Mouse (Mus musculus): ENCODE data around the gene H60c. TPM values are rescaled to one million over a fixed set of nuclear protein-coding genes. Genes with fewer than 3 reads are reported as not detected.
"Not testable (repeated sequence)": the region's sequence is repeated elsewhere in the genome, so short reads cannot be mapped to it uniquely, and the experiment has no call there.

H60c gene
- not detected in 2 replicates for polyA plus RNA-seq (2015; fragmentation: Nextera tagmentation; extraction: Ambion mirVana)

- Histone ChIP-seq H3K27ac (no peak within 1 kb of the TSS), H3K27me3 (no peaks in the 10 kb centered on the region), H3K4me1 (replicated peaks) (no peaks in the 10 kb centered on the region), H3K36me3 (no peaks in the 10 kb centered on the region), H3K9ac (no peak within 1 kb of the TSS), H3K9me3 (no peaks in the 10 kb centered on the region; the same call in 1 of the 2 replicates), H3K4me2 (no peak within 1 kb of the TSS), H3K4me3 (no peak within 1 kb of the TSS)
- no peak for ATAC-seq (ENCODE audit: low FRiP score)
- 80% methylated on average over 8 of the region's 8 CpGs for WGBS
Observed at GRCm38 (mm10) chr10:3267671-3268070, at the start of gene H60c. Gene H60c (minus strand): TSS chr10:3267771.

DNA sequence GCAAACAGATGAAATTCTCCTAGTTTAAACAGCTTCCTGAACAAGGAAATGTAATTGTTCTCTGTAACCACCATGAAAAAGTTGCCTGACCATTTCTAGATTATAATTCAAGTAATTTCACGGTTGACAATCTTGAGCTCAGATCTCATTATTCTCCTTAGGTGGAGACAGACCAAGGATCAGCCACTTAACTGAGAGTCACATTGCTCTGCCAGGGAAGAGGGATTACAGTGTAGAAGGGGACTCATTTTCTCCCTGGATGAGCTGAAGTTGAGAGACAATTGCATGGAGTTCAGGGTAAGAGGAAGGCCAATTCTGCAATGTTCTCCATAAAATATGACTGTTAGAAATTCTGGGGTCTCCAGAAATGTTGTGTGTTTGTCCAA is 41.2 kb upstream of the H60c start:
- Histone ChIP-seq H3K9ac (no peak overlapping the region), H3K27me3 (no peaks in the 10 kb centered on the region), H3K36me3 (no peaks in the 10 kb centered on the region), H3K4me1 (replicated peaks) (no peaks in the 10 kb centered on the region), H3K27ac (no peak overlapping the region), H3K4me3 (no peak overlapping the region), H3K9me3 (no peaks in the 10 kb centered on the region), H3K4me2 (no peak overlapping the region)
- WGBS = 74% methylated on average over 1 of the region's 1 CpGs
- ATAC-seq (ENCODE audit: low FRiP score) = no peak

GRCm38 (mm10) chr10:3308180-3308820 is 40.7 kb upstream of the H60c start:
- Histone ChIP-seq H3K36me3 (no peaks in the 10 kb centered on the region), H3K4me1 (replicated peaks) (no peaks in the 10 kb centered on the region), H3K9me3 (no peaks in the 10 kb centered on the region), H3K4me3 (no peak overlapping the region), H3K27ac (no peak overlapping the region), H3K27me3 (no peaks in the 10 kb centered on the region), H3K4me2 (no peak overlapping the region), H3K9ac (no peak overlapping the region)
- ATAC-seq (ENCODE audit: low FRiP score) = no peak
- WGBS = 86% methylated on average over 4 of the region's 4 CpGs

DNA sequence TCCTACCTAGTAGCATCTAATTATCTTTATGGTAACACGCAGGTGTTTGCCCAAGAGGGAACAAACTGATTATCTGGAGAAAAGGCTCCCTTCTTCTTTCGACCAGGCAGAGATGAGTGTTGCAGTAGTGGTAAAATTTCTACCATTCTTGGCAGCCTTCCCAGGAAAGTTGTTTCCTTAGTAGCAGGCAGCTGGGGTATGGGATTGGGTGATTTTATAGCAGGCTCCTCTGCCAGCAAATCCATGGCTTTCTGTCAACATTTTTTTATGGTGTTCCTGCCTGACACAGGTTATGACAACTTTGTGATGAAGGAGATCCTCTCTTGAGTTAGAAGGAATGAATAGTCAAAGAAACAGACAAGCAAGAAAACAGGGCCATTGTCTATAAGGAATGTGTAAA is 40.2 kb upstream of the H60c start:
- no peak overlapping the region for H3K4me2 ChIP-seq
- no peaks in the 10 kb centered on the region for H3K4me1 ChIP-seq (replicated peaks)
- H3K4me3 ChIP-seq = no peak overlapping the region
- no peaks in the 10 kb centered on the region for H3K27me3 ChIP-seq
- H3K27ac ChIP-seq = no peak overlapping the region
- H3K36me3 ChIP-seq = no peaks in the 10 kb centered on the region
- 69% methylated on average over 2 of the region's 2 CpGs for WGBS
- no peaks in the 10 kb centered on the region for H3K9me3 ChIP-seq
- H3K9ac ChIP-seq = no peak overlapping the region
- no peak for ATAC-seq (ENCODE audit: low FRiP score)

DNA sequence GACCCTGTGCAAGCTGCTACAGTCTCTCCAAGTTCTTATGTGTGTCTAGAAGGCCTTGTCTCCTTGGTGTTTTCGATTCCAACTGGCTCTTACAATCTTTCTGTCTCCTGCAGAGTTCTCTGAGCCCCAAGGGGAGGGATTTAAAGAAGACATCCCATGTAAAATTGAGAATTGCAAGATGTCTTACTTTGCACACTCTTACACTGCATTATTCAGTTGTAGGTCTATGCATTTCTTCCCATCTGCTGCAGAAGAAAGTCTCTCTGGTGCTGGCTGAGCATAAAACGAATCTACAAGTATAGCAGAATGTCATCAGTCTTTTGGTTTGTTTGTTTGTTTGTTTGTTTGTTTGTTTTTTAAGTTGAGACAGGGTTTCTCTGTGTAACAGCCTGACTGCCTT is 26.4 kb upstream of the H60c start:
- Histone ChIP-seq H3K4me3 (no peak overlapping the region), H3K27ac (no peak overlapping the region), H3K27me3 (no peaks in the 10 kb centered on the region), H3K4me1 (replicated peaks) (no peaks in the 10 kb centered on the region), H3K9ac (no peak overlapping the region), H3K4me2 (no peak overlapping the region), H3K36me3 (no peaks in the 10 kb centered on the region), H3K9me3 (no peaks in the 10 kb centered on the region)
- no peak for ATAC-seq (ENCODE audit: low FRiP score)
- WGBS = 53% methylated on average over 2 of the region's 2 CpGs

DNA sequence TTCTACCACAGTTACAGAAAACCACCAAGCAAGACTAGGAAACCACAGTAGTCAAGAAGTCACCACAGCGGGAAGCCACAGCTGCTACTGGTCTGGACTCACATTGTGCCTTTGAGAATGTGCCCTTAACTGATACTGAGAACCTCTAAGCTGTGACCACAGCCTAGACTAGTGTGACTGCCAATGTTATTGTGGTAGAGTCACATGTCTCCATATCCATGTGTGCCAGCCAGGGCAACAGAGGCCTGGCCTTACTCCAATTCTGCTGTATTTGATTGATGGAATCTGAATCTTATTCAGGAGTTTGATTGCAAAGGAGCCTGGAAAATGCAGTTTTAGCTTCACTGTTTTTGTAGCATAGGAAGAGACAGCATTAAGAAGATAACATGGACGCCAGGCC is 13.5 kb upstream of the H60c start:
- H3K4me2 ChIP-seq = no peak overlapping the region
- no peaks in the 10 kb centered on the region for H3K27me3 ChIP-seq
- H3K4me1 ChIP-seq (replicated peaks) = no peaks in the 10 kb centered on the region
- H3K9me3 ChIP-seq = no peaks in the 10 kb centered on the region
- no peak overlapping the region for H3K9ac ChIP-seq
- H3K4me3 ChIP-seq = no peak overlapping the region
- H3K27ac ChIP-seq = no peak overlapping the region
- no peaks in the 10 kb centered on the region for H3K36me3 ChIP-seq
- ATAC-seq (ENCODE audit: low FRiP score) = no peak
- WGBS = 93% methylated on average over 2 of the region's 2 CpGs

GRCm38 (mm10) chr10:3274065-3274464 is 6.5 kb upstream of the H60c start:
- Histone ChIP-seq H3K27ac (no peak overlapping the region), H3K4me1 (replicated peaks) (no peaks in the 10 kb centered on the region), H3K36me3 (no peaks in the 10 kb centered on the region), H3K27me3 (no peaks in the 10 kb centered on the region), H3K4me2 (no peak overlapping the region), H3K9me3 (peaks cover 6% of the 10 kb centered on the region), H3K9ac (no peak overlapping the region), H3K4me3 (no peak overlapping the region)
- no peak for ATAC-seq (ENCODE audit: low FRiP score)
- 78% methylated on average over 3 of the region's 3 CpGs for WGBS

DNA sequence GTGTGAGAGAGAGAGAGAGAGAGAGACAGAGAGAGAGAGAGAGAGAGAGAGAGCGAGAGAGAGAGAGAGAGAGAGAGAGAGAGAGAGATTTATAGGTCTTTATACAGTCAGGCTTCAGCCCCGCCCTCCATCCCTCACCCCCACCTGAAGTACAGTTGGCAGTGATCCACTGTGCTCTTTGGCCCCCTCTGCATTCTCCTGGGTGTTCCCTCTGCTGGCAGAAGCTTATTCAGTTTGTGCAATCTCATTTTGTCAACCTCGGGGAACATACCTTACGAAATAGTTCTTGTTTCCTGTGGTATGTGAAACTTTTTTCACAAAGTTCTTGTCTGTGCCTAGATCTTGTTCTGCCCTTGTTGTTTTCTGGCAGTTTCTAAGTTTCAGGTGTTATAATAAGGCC is 3.5 kb upstream of the H60c start:
- Histone ChIP-seq H3K27ac (no peak overlapping the region), H3K36me3 (no peaks in the 10 kb centered on the region), H3K9ac (no peak overlapping the region), H3K4me2 (no peak overlapping the region), H3K9me3 (peaks cover 6% of the 10 kb centered on the region), H3K27me3 (no peaks in the 10 kb centered on the region), H3K4me3 (no peak overlapping the region), H3K4me1 (replicated peaks) (no peaks in the 10 kb centered on the region)
- no peak for ATAC-seq (ENCODE audit: low FRiP score)
- 82% methylated on average over 3 of the region's 4 CpGs for WGBS

- no peak overlapping the region for H3K4me3 ChIP-seq
- H3K27ac ChIP-seq = no peak overlapping the region
- ATAC-seq (ENCODE audit: low FRiP score) = no peak
- H3K27me3 ChIP-seq = no peaks in the 10 kb centered on the region
- H3K4me2 ChIP-seq = no peak overlapping the region
- no peaks in the 10 kb centered on the region for H3K4me1 ChIP-seq (replicated peaks)
- no peaks in the 10 kb centered on the region; the same call in 1 of the 2 replicates for H3K9me3 ChIP-seq
- WGBS = 68% methylated on average over 2 of the region's 2 CpGs
- H3K9ac ChIP-seq = no peak overlapping the region
- no peaks in the 10 kb centered on the region for H3K36me3 ChIP-seq
Observed at GRCm38 (mm10) chr10:3266729-3267128, 842 bp downstream of the H60c start.

DNA sequence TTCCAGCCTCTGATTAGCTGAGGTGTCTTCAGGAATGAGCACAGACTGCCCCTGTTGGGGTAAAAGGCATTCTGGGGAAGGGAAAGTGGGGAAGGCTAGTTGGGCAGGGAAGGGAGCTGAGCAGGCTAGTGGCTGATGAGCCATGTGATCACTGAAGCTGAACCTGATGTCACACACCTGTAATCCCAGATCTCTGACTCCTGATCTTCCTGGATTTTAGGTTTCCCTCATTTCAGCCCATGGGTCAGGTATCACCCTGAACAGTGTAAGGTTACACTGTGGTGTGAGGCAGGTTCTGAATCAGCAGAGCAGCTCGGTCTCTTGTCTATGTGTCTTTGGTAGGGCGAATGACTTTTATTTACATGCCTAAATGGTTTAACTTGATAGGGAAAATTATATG is 4.8 kb downstream of the H60c start:
- H3K9me3 ChIP-seq = no peaks in the 10 kb centered on the region; the same call in 1 of the 2 replicates
- H3K27me3 ChIP-seq = no peaks in the 10 kb centered on the region
- H3K27ac ChIP-seq = no peak overlapping the region
- no peak for ATAC-seq (ENCODE audit: low FRiP score)
- no peaks in the 10 kb centered on the region for H3K4me1 ChIP-seq (replicated peaks)
- no peak overlapping the region for H3K4me3 ChIP-seq
- no peak overlapping the region for H3K4me2 ChIP-seq
- no peak overlapping the region for H3K9ac ChIP-seq
- H3K36me3 ChIP-seq = no peaks in the 10 kb centered on the region
- WGBS = 84% methylated on average over 2 of the region's 2 CpGs

DNA sequence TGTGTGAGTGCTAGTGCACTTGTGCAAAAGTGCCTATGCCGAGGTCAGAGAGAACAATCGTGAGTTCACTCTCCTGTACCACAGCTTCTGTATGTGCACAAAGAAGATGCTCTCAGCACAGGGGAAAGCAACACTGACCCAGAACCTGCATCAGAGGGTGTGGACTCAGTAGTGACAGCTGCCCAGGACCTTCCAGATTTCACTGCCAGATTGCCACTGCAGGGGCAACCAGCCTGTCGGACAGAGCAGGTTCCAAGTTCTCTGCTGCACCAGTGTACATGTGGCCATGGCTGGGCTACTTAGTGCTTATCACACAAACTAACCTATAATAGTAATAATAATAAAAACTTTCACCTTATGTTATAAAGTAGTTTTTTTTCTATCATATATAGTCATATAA is 10.2 kb downstream of the H60c start:
- Histone ChIP-seq H3K27me3 (no peaks in the 10 kb centered on the region), H3K4me1 (replicated peaks) (no peaks in the 10 kb centered on the region), H3K27ac (no peak overlapping the region), H3K4me2 (no peak overlapping the region), H3K4me3 (no peak overlapping the region), H3K9ac (no peak overlapping the region), H3K9me3 (no peaks in the 10 kb centered on the region), H3K36me3 (no peaks in the 10 kb centered on the region)
- ATAC-seq (ENCODE audit: low FRiP score) = no peak
- 93% methylated on average over 3 of the region's 3 CpGs for WGBS

- not testable (repeated sequence) for H3K27ac ChIP-seq; H3K4me3 ChIP-seq; H3K4me2 ChIP-seq; H3K27me3 ChIP-seq; H3K9me3 ChIP-seq; ATAC-seq (ENCODE audit: low FRiP score); H3K36me3 ChIP-seq; H3K4me1 ChIP-seq (replicated peaks); H3K9ac ChIP-seq
- WGBS = 87% methylated on average over 5 of the region's 5 CpGs
Observed at GRCm38 (mm10) chr10:3238436-3238835, 29.1 kb downstream of the H60c start.

DNA sequence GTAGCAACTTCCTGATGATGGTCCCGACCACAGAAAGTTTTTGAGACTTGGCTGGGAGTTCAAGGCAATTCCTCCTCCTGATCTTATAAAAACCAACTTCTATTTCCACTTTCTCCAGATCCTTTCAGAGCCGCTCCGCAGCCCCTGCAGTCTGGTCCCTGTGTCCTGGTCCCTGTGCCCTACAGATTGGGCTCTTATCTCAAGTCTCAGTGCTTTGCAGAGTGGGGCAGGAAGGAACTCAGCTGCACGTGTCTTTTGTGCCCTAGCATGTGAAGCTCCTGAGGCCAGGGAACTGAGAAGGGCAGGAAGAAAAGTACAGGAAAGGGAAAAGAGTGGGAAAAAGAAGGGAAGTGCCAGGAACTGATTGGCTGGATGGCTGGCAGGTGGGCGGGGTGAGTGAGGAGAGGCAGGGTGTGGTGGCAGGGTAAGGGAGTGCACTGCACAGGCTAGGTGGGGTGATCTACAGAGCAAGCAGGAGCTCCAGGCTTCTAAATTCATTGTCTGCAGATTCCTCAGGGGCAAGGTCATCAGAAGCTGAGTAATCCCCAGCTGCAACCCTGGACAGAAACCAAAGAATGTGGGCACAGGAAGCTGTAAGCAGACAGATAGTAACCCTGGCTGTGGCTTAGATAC is 30.8 kb downstream of the H60c start:
- no peak overlapping the region for H3K27ac ChIP-seq
- H3K9me3 ChIP-seq = no peaks in the 10 kb centered on the region
- ATAC-seq (ENCODE audit: low FRiP score) = no peak
- H3K27me3 ChIP-seq = no peaks in the 10 kb centered on the region
- no peaks in the 10 kb centered on the region for H3K36me3 ChIP-seq
- no peak overlapping the region for H3K4me2 ChIP-seq
- 76% methylated on average over 5 of the region's 5 CpGs for WGBS
- no peak overlapping the region for H3K4me3 ChIP-seq
- no peak overlapping the region for H3K9ac ChIP-seq
- H3K4me1 ChIP-seq (replicated peaks) = no peaks in the 10 kb centered on the region
